Mouse (Mus musculus) left cerebral cortex, postnatal 4 days (tissue): ENCODE measurements at regions not wholly inside any gene's neighbourhood (a gene's known extent, or its start where the extent isn't known, plus 50 kb on each side); places are given as distances from the start of the nearest gene placed in this dataset.

ENCODE experiments used
- DNase-seq: peaks from one replicate; pipeline ENCODE4 v3.0.0-alpha.2; 2022
- intact Hi-C: fragments of 180-260 bp; cut with DNase I; formaldehyde crosslinking; loops from one replicate; pipeline ENCODE4 v1.15.1; 2025

DNA sequence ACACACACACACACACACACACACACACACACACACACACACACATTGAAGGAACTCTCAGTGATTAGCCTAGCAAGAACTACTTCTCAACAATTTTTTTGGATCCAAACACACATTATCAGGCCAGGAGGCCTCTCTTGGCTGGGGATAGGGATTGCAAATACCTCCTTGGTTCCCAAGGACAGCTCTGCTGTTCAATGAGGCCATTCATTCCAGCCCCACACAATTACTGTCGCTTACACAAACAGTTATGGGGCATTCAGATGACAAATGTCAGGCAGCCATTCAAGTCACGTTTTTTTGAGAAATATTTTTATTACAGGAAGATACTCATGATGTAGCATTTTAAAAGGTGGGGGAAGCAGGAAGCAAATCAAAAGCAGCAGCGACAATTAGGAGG lies 540.1 kb downstream of the Dhx35 start:
- intact Hi-C loops = no loop called here
- peak; percentile 8 for DNase-seq

DNA sequence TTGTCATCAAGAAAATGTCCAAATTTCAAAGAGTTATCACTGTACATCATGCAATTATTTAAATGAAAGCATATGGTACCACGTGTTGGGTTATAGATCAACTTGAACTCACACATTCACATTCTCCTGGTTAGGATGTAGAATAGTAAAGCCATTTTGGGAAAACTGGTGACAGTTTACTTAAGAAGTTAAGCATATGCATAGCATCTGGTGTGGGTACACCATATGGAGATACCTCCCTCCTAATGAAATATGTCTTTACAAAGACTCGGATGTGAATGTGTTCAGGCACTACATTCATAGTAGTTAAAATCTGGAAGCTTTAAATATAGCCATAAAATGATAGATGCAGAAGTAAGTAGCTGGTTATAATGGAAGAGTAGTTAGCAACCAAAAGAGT lies 542.0 kb downstream of the Dhx35 start:
- DNase-seq = no peak
- intact Hi-C loops = no loop called here

DNA sequence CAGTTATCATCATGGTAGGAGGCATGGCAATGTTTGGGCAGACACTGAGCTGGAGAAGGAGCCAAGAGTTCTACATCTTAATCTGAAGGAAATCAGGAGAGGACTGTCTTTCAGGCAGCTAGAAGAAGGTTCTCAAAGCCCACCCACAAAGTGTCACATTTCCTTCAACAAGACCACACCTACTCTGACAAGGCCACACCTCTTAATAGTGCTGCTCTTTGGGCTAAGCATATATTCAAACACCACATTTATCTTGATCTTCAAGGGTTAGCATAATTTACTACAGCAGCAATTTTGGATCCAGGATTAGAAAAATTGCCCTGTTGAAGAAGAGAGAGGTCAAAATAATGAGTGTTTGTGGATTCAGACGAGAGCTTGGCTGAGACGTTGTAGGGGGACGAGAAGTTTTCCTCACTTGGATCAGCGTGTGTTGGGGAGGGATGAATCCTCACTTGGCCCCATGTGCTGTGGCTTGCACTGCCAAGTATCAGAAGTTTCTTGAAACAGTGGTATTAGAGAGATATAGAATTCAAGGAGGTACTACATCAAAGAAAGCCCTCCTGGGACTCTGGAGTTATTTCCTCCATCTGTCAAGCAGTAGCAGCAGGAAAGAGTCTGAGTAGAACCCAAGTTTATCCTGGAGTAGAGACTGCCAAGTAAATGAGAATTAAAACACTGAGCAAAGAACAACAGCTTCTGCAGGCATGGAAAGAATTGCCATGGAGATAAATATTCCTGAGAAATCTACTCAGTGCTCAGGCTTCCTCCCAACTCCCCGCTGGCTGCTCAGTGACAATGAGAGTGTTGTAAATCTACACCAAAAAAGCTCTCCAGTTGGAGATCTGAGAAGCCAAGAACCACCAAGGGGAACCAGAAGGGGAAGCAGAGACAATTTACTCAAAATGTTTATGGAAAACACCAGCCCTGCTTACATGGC lies 549.3 kb downstream of the Dhx35 start:
- intact Hi-C loops = no loop called here
- peak; percentile 5 for DNase-seq

- intact Hi-C loops = no loop called here
- no peak for DNase-seq
Measured at GRCm38 (mm10) chr2:159354247-159354646, 559.6 kb downstream of the Dhx35 start.

- intact Hi-C loops = no loop called here
- no peak for DNase-seq
Measured at GRCm38 (mm10) chr2:159356503-159356902, 561.9 kb downstream of the Dhx35 start.

- intact Hi-C loops = no loop called here
- no peak for DNase-seq
Measured at GRCm38 (mm10) chr2:159361371-159361770, 566.8 kb downstream of the Dhx35 start.

- DNase-seq = no peak
Measured at GRCm38 (mm10) chr2:159392865-159393264, 598.3 kb downstream of the Dhx35 start.

GRCm38 (mm10) chr2:159401421-159402100 lies 607.0 kb downstream of the Dhx35 start:
- no peak for DNase-seq
- intact Hi-C loops = no loop called here

More at GRCm38 (mm10) chr2:159392865-159393264, 598.3 kb downstream of the Dhx35 start:
- intact Hi-C loops = no loop called here

DNA sequence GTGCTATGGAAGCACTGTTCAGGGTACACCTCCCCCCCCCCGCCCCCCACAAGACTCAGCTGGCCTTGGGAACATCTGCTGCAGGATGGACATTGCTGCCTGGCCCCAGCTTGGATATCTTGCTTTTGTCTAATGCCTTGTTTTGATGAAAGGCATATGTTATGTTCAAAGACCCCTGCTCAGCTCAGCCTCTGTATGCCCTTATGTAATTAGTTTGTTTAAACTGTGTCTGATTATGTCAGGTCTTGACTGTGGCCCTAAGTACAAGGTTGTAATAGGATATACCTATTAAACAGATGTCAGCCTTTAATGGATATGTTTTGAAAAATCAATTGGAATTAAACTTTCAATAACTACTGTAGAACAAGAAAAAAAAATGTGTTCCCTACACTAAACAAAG lies 610.3 kb downstream of the Dhx35 start:
- intact Hi-C loops = no loop called here
- DNase-seq = no peak

DNA sequence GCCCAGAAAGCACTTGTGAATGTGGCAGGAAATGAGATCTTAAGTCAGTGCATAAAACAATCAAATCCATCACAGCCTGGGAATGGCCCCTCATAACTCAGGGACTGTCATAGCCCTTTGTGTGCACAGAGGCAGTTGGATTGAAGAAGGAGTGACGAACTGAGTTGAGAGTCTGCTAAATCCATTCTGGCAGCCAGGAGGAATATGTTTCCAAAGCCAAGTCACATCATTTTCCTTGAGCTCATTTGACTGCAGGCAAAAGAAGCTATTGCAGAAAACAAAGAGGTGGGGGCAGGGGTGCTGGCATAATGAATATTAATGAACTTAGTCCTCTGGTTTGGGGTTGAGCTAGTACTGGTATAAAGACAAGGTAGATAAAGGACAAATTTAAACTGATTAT lies 620.0 kb downstream of the Dhx35 start:
- intact Hi-C loops = no loop called here
- peak; percentile 24 for DNase-seq

DNA sequence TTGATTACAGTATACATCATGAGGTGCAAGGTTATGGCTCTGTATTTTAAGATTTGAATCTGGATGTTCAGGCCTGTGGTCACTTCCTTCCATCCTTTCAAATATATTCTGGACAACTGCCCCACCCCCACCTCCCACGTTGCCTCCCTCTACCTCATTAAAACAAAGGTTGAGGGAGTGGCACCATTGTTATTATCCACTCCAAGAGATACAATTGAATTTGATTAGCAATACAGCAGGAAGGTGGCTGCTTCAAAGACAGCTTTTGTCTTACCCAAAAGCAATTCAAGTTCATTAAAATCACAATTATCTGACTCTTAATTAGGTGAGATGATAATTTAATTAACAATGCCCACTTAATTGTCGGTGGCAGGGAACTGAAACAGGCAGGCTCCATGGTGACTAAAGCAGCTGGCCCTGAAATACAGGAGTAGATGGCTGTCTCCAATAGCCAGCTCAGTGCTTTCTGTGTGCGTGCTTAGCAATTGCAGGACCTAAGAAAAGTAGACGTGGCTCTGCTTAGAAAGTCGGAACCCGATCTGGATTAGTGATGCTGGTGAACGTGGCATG lies 623.8 kb downstream of the Dhx35 start:
- intact Hi-C loops = no loop called here

GRCm38 (mm10) chr2:159422281-159422937 lies 627.8 kb downstream of the Dhx35 start:
- DNase-seq = peak; percentile 10
- intact Hi-C loops = no loop called here

More for the DNA sequence above, 623.8 kb downstream of the Dhx35 start:
- no peak for DNase-seq

- intact Hi-C loops = no loop called here
- no peak for DNase-seq
Measured at GRCm38 (mm10) chr2:159428201-159428600, 633.6 kb downstream of the Dhx35 start.

DNA sequence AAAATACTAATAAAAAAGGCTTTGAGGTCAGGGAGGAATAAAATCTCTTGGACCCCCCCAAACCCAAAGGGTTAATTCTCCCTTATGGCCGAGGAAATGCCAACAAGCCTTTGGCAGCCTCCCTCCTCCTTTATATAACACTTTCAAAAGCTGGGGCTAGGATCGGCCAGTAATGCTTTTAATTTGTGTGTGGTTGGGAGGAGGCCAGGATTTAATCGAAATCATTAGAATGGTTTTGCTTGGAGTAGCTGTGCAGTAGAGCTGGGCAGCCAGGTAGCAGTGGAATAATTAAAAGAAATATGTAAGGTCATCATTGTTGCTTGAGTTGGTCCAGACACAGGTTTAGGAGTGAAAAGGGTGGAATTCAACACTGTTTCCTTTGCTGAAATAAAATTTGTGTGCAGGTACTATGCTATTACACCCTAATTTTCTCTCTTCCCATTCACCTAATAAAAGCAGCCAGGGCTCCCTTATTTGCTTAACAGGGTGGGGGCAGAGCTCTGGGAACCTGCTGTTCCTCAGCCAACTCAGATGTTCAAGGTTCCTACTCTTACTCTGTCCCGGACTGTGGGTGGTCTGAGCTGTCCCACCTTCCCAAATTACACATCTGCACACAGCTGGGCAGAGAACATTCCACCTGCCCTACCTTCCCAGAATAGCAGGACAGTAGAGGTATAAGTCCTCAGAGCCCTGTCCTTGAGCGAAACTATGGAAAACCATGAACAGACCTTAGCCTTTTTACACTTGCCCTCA lies 636.1 kb downstream of the Dhx35 start:
- intact Hi-C loops = no loop called here
- no peak for DNase-seq

- DNase-seq = no peak
- intact Hi-C loops = no loop called here
Measured at GRCm38 (mm10) chr2:159438961-159439360, 644.4 kb downstream of the Dhx35 start.

DNA sequence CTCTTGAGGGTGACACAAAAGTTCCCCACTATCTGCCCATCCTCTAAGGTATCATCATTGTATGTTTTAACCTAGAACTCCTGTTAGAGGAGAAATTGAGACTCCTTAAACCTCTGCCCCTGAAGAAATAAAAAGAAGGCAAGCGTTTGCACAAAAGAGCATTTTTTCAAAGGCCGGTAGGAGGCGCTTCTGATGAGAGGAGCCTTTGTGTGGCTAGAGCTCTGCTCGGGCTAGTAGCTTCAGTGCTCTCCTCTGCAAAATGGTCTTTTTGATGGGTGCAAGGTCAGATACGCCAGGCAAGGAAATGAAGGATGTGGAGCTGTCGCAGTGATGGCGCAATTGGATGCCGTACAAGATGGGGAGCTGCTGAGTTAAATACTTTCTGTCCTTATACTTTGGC lies 649.0 kb downstream of the Dhx35 start:
- intact Hi-C loops = no loop called here
- peak; percentile 22 for DNase-seq

DNA sequence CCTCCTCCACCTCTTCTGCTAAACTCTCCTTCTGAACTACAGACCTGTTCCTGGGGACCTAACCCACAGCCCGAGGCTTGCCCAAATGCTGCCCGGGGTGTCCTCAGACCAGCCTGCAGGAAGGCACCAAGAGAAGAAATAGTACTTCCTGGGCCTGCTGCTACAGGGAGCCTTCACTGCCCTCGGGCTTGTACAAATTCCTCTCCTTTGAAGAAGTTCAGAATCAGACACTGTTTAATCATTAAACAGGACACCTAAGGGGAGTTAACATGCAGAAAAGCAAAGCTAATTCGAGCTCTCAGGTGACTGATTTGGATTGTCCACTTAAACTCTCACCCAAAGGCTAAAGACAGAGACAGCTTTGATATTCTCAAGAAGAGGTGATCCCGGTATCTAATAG lies 651.8 kb downstream of the Dhx35 start:
- intact Hi-C loops = no loop called here
- DNase-seq = no peak

- intact Hi-C loops = no loop called here
- DNase-seq = no peak
Measured at GRCm38 (mm10) chr2:159446886-159447285, 652.3 kb downstream of the Dhx35 start.

GRCm38 (mm10) chr2:159448976-159449375 lies 654.4 kb downstream of the Dhx35 start:
- intact Hi-C loops = no loop called here

GRCm38 (mm10) chr2:159451439-159451838 lies 656.8 kb downstream of the Dhx35 start:
- DNase-seq = no peak
- intact Hi-C loops = no loop called here

More at GRCm38 (mm10) chr2:159448976-159449375, 654.4 kb downstream of the Dhx35 start:
- DNase-seq = no peak
